Mouse (Mus musculus) lung, embryonic 15.5 days (tissue): Measurements from ENCODE around the gene Meox1. TPM values are rescaled to one million over a fixed set of nuclear protein-coding genes. Genes with fewer than 3 reads are reported as not detected.

ENCODE experiments used
- polyA plus RNA-seq: library from polyadenylated mRNA; unstranded; fragments of >200 nt; fragmentation: Nextera tagmentation; extraction: Ambion mirVana; gene quantifications from 2 replicates; pipeline ENCODE4 v1.2.1, GENCODE M21; 2015

Meox1 gene
- polyA plus RNA-seq, 1 experiment from 2014 or later, result 10.3 TPM

Other genes with a start within 250 kb of the Meox1 start
- 4.4 and 4.9 TPM in 2 replicates for gene Arl4d, start 228.8 kb downstream of the Meox1 start, polyA plus RNA-seq
- gene Dhx8, start 161.5 kb downstream of the Meox1 start, polyA plus RNA-seq, result 29.0 and 31.2 TPM in 2 replicates
- 12.5 and 12.9 TPM in 2 replicates for gene Etv4, start 109.0 kb downstream of the Meox1 start, polyA plus RNA-seq
- 0.44 and 0.52 TPM in 2 replicates for gene Sost, start 72.6 kb upstream of the Meox1 start, polyA plus RNA-seq
- gene Cfap97d1, start 89.9 kb upstream of the Meox1 start, polyA plus RNA-seq, result not detected in 2 replicates
- 18.8 and 20.0 TPM in 2 replicates for gene Dusp3, start 92.6 kb upstream of the Meox1 start, polyA plus RNA-seq
- 3.8 and 3.9 TPM in 2 replicates for gene Mpp3, start 134.1 kb upstream of the Meox1 start, polyA plus RNA-seq
- gene Cd300lg, start 147.1 kb upstream of the Meox1 start, polyA plus RNA-seq, result 0.59 and 0.63 TPM in 2 replicates
- 5.8 and 6.9 TPM in 2 replicates for gene Mpp2, start 194.1 kb upstream of the Meox1 start, polyA plus RNA-seq
- not detected in 2 replicates for gene Ppy, start 206.9 kb upstream of the Meox1 start, polyA plus RNA-seq
- not detected in 2 replicates for gene Pyy, start 213.5 kb upstream of the Meox1 start, polyA plus RNA-seq